In the genomic region with DNA sequence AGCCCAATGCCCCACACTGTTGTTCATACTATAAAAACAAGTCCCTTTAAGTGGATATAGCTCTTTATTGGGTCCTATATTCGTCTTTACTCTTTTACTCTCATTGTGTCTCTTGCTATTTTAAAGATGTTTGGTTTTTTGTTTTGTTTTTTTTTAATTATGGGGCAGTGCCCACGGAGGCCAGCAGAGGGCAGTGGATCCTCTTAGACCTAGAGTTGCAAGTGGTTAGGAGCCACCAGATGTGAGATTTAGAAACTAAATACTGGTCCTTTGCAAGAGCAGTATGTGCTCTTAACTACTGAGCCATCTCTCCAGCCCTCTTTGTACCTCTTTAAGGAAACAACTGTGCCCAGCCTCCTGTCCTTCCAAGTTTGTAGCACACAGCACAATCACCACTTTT, we compare ENCODE assay signal across 9 mouse cellular contexts. TPM values are rescaled to one million over a fixed set of nuclear protein-coding genes. Genes with fewer than 3 reads are reported as not detected.
DNase-seq lines count a peak whose midpoint lies in the region; ATAC-seq and TF ChIP-seq lines count a peak whose summit lies in the region.
"Had no signal": no experiment of that assay in that cellular context is flagged by ENCODE, and none has a peak within 500 bp of the region (broad histone marks: within the 10 kb centered on the region; RNA-seq: fewer than 3 reads in every experiment).

No protein-coding gene starts in this region.

- no peaks in the 10 kb centered on the region for H3K36me3 ChIP-seq in midbrain, postnatal 0 days (ENCODE audit: insufficient read depth, low read length)
- H3K36me3 ChIP-seq in midbrain, embryonic 13.5 days: no peaks in the 10 kb centered on the region
- no peaks in the 10 kb centered on the region for H3K36me3 ChIP-seq in neural tube, embryonic 11.5 days (ENCODE audit: control insufficient read depth, insufficient read depth, low read length)
- H3K36me3 ChIP-seq: hindbrain, embryonic 15.5 days had no signal

- H3K9me3 ChIP-seq in midbrain, postnatal 0 days (ENCODE audit: low read length): no peaks in the 10 kb centered on the region
- H3K9me3 ChIP-seq in midbrain, embryonic 13.5 days: no peaks in the 10 kb centered on the region
- H3K9me3 ChIP-seq in neural tube, embryonic 11.5 days (ENCODE audit: control insufficient read depth, low read length): no peaks in the 10 kb centered on the region
- H3K9me3 ChIP-seq: hindbrain, embryonic 15.5 days had no signal

- intact Hi-C loops in gastrocnemius, adult 2 months (cut with DNase I): loop anchor here (5.0 kb wide), 1 partner anchor 336 kb away; no protein-coding TSS in a partner anchor
- intact Hi-C loops in left cerebral cortex, postnatal 10 days (cut with DNase I): loop anchor here (10.0 kb wide), 1 partner anchor 1907 kb away; no protein-coding TSS in a partner anchor

- TF ChIP-seq CTCF in gastrocnemius, adult 2 months (IDR thresholded peaks at IDR 0.05): peak; percentile 82
- peak; percentile 72 for TF ChIP-seq CTCF in midbrain, postnatal 0 days (IDR thresholded peaks at IDR 0.05)

- no peak for DNase-seq in gastrocnemius, adult 2 months
- DNase-seq in gastrocnemius, adult 18-20 months (ENCODE audit: low spot score): no peak
- DNase-seq in midbrain, postnatal 0 days (ENCODE audit: low spot score): no peak
- peak; percentile 55 for DNase-seq in embryo, embryonic 10.5 days (ENCODE audit: low spot score)
- peak; percentile 30 for DNase-seq in neural tube, embryonic 11.5 days (ENCODE audit: low spot score)
- no peak for DNase-seq in left cerebral cortex, postnatal 10 days (ENCODE audit: extremely low spot score in 1 of 2, low spot score in 2 of 2)
- no peak for DNase-seq in urinary bladder, postnatal 36 days (ENCODE audit: low spot score in 2 of 2)

- H3K27ac ChIP-seq in gastrocnemius, adult 2 months: no peak overlapping the region
- no peak overlapping the region for H3K27ac ChIP-seq in midbrain, postnatal 0 days (ENCODE audit: low read depth, low read length)
- no peak overlapping the region for H3K27ac ChIP-seq in midbrain, embryonic 13.5 days
- no peak overlapping the region for H3K27ac ChIP-seq in neural tube, embryonic 11.5 days (ENCODE audit: low read depth, low read length)
- H3K27ac ChIP-seq: hindbrain, embryonic 15.5 days had no signal

- no peaks in the 10 kb centered on the region for H3K4me1 ChIP-seq in midbrain, postnatal 0 days (ENCODE audit: insufficient read depth, low read length)
- H3K4me1 ChIP-seq in midbrain, embryonic 13.5 days (replicated peaks): peaks cover 10% of the 10 kb centered on the region
- no peaks in the 10 kb centered on the region for H3K4me1 ChIP-seq in neural tube, embryonic 11.5 days (ENCODE audit: control insufficient read depth, insufficient read depth, low read length)

- H3K4me2 ChIP-seq in midbrain, postnatal 0 days (ENCODE audit: low read depth, low read length, poor library complexity, severe bottlenecking): no peak overlapping the region
- H3K4me2 ChIP-seq in midbrain, embryonic 13.5 days (replicated peaks): no peak overlapping the region
- H3K4me2 ChIP-seq in neural tube, embryonic 11.5 days (ENCODE audit: low read depth): no peak overlapping the region
- H3K4me2 ChIP-seq: hindbrain, embryonic 15.5 days had no signal

- no peaks in the 10 kb centered on the region for H3K27me3 ChIP-seq in midbrain, postnatal 0 days (ENCODE audit: insufficient read depth, low read length)
- no peaks in the 10 kb centered on the region for H3K27me3 ChIP-seq in midbrain, embryonic 13.5 days
- no peaks in the 10 kb centered on the region for H3K27me3 ChIP-seq in neural tube, embryonic 11.5 days (ENCODE audit: control insufficient read depth, insufficient read depth, low read length)
- H3K27me3 ChIP-seq: hindbrain, embryonic 15.5 days had no signal

- WGBS in midbrain, postnatal 0 days: 10% methylated on average over 2 of the region's 2 CpGs
- WGBS in midbrain, embryonic 13.5 days: 10% methylated on average over 2 of the region's 2 CpGs
- WGBS in neural tube, embryonic 11.5 days: 8% methylated on average over 2 of the region's 2 CpGs

- no peak overlapping the region for H3K4me3 ChIP-seq in gastrocnemius, adult 2 months
- no peak overlapping the region for H3K4me3 ChIP-seq in midbrain, postnatal 0 days (ENCODE audit: low read depth, low read length)
- no peak overlapping the region for H3K4me3 ChIP-seq in midbrain, embryonic 13.5 days (replicated peaks)
- no peak overlapping the region for H3K4me3 ChIP-seq in neural tube, embryonic 11.5 days (ENCODE audit: low read depth, low read length)
- H3K4me3 ChIP-seq: hindbrain, embryonic 15.5 days had no signal

- ATAC-seq in midbrain, postnatal 0 days (ENCODE audit: low FRiP score): no peak
- ATAC-seq in midbrain, embryonic 13.5 days: no peak
- ATAC-seq in neural tube, embryonic 11.5 days (ENCODE audit: insufficient read depth, low FRiP score, low TSS enrichment): no peak

- H3K9ac ChIP-seq in midbrain, postnatal 0 days (replicated peaks; ENCODE audit: low read length, poor library complexity, severe bottlenecking): no peak overlapping the region
- no peak overlapping the region for H3K9ac ChIP-seq in midbrain, embryonic 13.5 days (replicated peaks)
- no peak overlapping the region for H3K9ac ChIP-seq in neural tube, embryonic 11.5 days (ENCODE audit: low read length)
- H3K9ac ChIP-seq: hindbrain, embryonic 15.5 days had no signal

RNA-seq across cellular contexts. Expression of gene Rack1, which starts 28.4 kb away (rescaled TPM):
- total RNA-seq in gastrocnemius, adult 2 months (2021): 100 to 1,000 TPM; 383 to 424 TPM
- total RNA-seq in gastrocnemius, adult 18-20 months (2021): 100 to 1,000 TPM; 383 to 411 TPM
- 932 and 1,043 TPM in 2 replicates for total RNA-seq in midbrain, postnatal 0 days (2014; rRNA removed)
- polyA plus RNA-seq in midbrain, postnatal 0 days (2015; fragmentation: Nextera tagmentation; extraction: Ambion mirVana): 317 and 331 TPM in 2 replicates
- polyA plus RNA-seq in midbrain, embryonic 13.5 days (2015; fragmentation: Nextera tagmentation; extraction: Ambion mirVana): 472 and 473 TPM in 2 replicates
- polyA plus RNA-seq in neural tube, embryonic 11.5 days (2014; fragmentation: Nextera tagmentation; extraction: Ambion mirVana): 652 and 656 TPM in 2 replicates
- total RNA-seq in left cerebral cortex, postnatal 10 days (2021): 100 to 1,000 TPM; 345 to 360 TPM

RNA-seq across cellular contexts. Expression of gene Trim41, which starts 45.5 kb away (rescaled TPM):
- total RNA-seq in gastrocnemius, adult 2 months (2021): 10 to 100 TPM; 19.9 to 23.6 TPM
- total RNA-seq in gastrocnemius, adult 18-20 months (2021): 10 to 100 TPM; 15.7 to 22.6 TPM
- total RNA-seq in midbrain, postnatal 0 days (2014; rRNA removed): 38.9 and 41.5 TPM in 2 replicates
- 5.0 and 5.1 TPM in 2 replicates for polyA plus RNA-seq in midbrain, postnatal 0 days (2015; fragmentation: Nextera tagmentation; extraction: Ambion mirVana)
- 6.9 and 7.0 TPM in 2 replicates for polyA plus RNA-seq in midbrain, embryonic 13.5 days (2015; fragmentation: Nextera tagmentation; extraction: Ambion mirVana)
- 3.6 and 4.2 TPM in 2 replicates for polyA plus RNA-seq in neural tube, embryonic 11.5 days (2014; fragmentation: Nextera tagmentation; extraction: Ambion mirVana)
- total RNA-seq in left cerebral cortex, postnatal 10 days (2021): 10 to 100 TPM; 44.0 to 48.2 TPM

RNA-seq across cellular contexts. Expression of gene Trim7, which starts 54.2 kb away (rescaled TPM):
- 10 to 100 TPM; 25.9 to 51.8 TPM for total RNA-seq in gastrocnemius, adult 2 months (2021)
- total RNA-seq in gastrocnemius, adult 18-20 months (2021): 10 to 100 TPM; 34.7 to 41.9 TPM
- 7.7 and 8.6 TPM in 2 replicates for total RNA-seq in midbrain, postnatal 0 days (2014; rRNA removed)
- 3.4 and 3.7 TPM in 2 replicates for polyA plus RNA-seq in midbrain, postnatal 0 days (2015; fragmentation: Nextera tagmentation; extraction: Ambion mirVana)
- 0.89 and 1.0 TPM in 2 replicates for polyA plus RNA-seq in midbrain, embryonic 13.5 days (2015; fragmentation: Nextera tagmentation; extraction: Ambion mirVana)
- polyA plus RNA-seq in neural tube, embryonic 11.5 days (2014; fragmentation: Nextera tagmentation; extraction: Ambion mirVana): 0.51 and 0.97 TPM in 2 replicates
- total RNA-seq in left cerebral cortex, postnatal 10 days (2021): 1 to 10 TPM; 3.0 to 3.1 TPM

RNA-seq across cellular contexts. Expression of gene Gm12184, which starts 54.8 kb away (rescaled TPM):
- 1 to 10 TPM; 1.5 to 2.2 TPM for total RNA-seq in gastrocnemius, adult 2 months (2021)
- total RNA-seq in gastrocnemius, adult 18-20 months (2021): 1 to 10 TPM; 1.8 to 2.5 TPM
- total RNA-seq in midbrain, postnatal 0 days (2014; rRNA removed): 4.3 and 8.2 TPM in 2 replicates
- 2.4 and 3.0 TPM in 2 replicates for polyA plus RNA-seq in midbrain, postnatal 0 days (2015; fragmentation: Nextera tagmentation; extraction: Ambion mirVana)
- 3.4 and 3.6 TPM in 2 replicates for polyA plus RNA-seq in midbrain, embryonic 13.5 days (2015; fragmentation: Nextera tagmentation; extraction: Ambion mirVana)
- 10.9 and 18.2 TPM in 2 replicates for polyA plus RNA-seq in neural tube, embryonic 11.5 days (2014; fragmentation: Nextera tagmentation; extraction: Ambion mirVana)
- 1 to 10 TPM in 1 of 2 experiments, under 1 TPM in 1; 0.75 to 1.6 TPM for total RNA-seq in left cerebral cortex, postnatal 10 days (2021)

Comparison
In these comparisons a context has a peak if more than half of its experiments do, and no peak if none do; other contexts are left out.
1. DNase-seq: peak in embryo, embryonic 10.5 days (single experiment) and neural tube, embryonic 11.5 days (single experiment); none in gastrocnemius, adult 2 months (single experiment), gastrocnemius, adult 18-20 months (single experiment), midbrain, postnatal 0 days (single experiment), left cerebral cortex, postnatal 10 days (0 of 2) and urinary bladder, postnatal 36 days (0 of 2).